Mouse (Mus musculus) embryonic stem cell, embryonic (primary cell): Measurements from ENCODE around the gene Stxbp2.

ENCODE experiments used
- CTCF ChIA-PET, 4 experiments: fragments of 300-600 bp in 2 of 4; fragments of 350-600 bp in 2 of 4; sonication (Branson Sonifier 250); formaldehyde crosslinking; loops; one replicate each; lab custom pipeline; 2022; ENCODE audit warnings: inconsistent platforms in 2 of 4; lab: Charles Lee
- POLR2A ChIA-PET, 4 experiments: fragments of 300-600 bp in 2 of 4; fragments of 350-600 bp in 2 of 4; sonication (Branson Sonifier 250); formaldehyde crosslinking; loops; one replicate each; lab custom pipeline; 2022; ENCODE audit warnings: antibody characterized with exemption in 4 of 4, inconsistent platforms in 1 of 4; lab: Charles Lee

Stxbp2 gene

GRCm38 (mm10) chr8:3682435-3682834, 51.7 kb downstream of the Stxbp2 start:
- ChIA-PET CTCF (interaction anchor here in 1 of 4 experiments (1.3 kb wide), 1 partner anchor 11 kb away, joined by 3 read pairs; the partner anchor contains the start of gene Fcor), POLR2A (interaction anchor here in 1 of 4 experiments (1.4 kb wide), 1 partner anchor 62 kb away, joined by 3 read pairs; no protein-coding TSS in a partner anchor)

- CTCF ChIA-PET, result interaction anchor here in 1 of 4 experiments (1.5 kb wide), 1 partner anchor 7 kb away, joined by 3 read pairs; the partner anchor contains the start of gene Trappc5
- POLR2A ChIA-PET, result no interaction called here
Observed at GRCm38 (mm10) chr8:3683408-3684176, 52.8 kb downstream of the Stxbp2 start.

- POLR2A ChIA-PET, result no interaction called here
- CTCF ChIA-PET, result interaction anchor here in 1 of 4 experiments (1.5 kb wide), 1 partner anchor 8 kb away, joined by 3 read pairs; the partner anchor contains the start of gene Trappc5
Observed at GRCm38 (mm10) chr8:3684530-3684929, 53.8 kb downstream of the Stxbp2 start.

GRCm38 (mm10) chr8:3685422-3685821, 54.7 kb downstream of the Stxbp2 start:
- ChIA-PET POLR2A (no interaction called here), CTCF (interaction anchor here in 2 of 4 experiments (0.8 to 1.5 kb wide), 2 partner anchors 9 to 33 kb away, joined by 3 to 5 read pairs; partner anchors contain the start of gene Trappc5 (in 1 of the 2))

GRCm38 (mm10) chr8:3687537-3687936, 56.8 kb downstream of the Stxbp2 start:
- ChIA-PET CTCF (interaction anchor here in 2 of 4 experiments (0.6 to 2.6 kb wide), 4 partner anchors 11 to 443 kb away, joined by 3 to 9 read pairs (median 7); partner anchors contain the start of gene Trappc5 (in 1 of the 2)), POLR2A (interaction anchor here in 1 of 4 experiments (1.1 kb wide), 1 partner anchor 17 kb away, joined by 3 read pairs; no protein-coding TSS in a partner anchor)

- ChIA-PET CTCF (interaction anchor here in 1 of 4 experiments (1.4 kb wide), 1 partner anchor 28 kb away, joined by 4 read pairs; no protein-coding TSS in a partner anchor), POLR2A (interaction anchor here in 1 of 4 experiments (1.1 kb wide), 1 partner anchor 178 kb away, joined by 4 read pairs; no protein-coding TSS in a partner anchor)
Observed at GRCm38 (mm10) chr8:3690774-3691173, 60.0 kb downstream of the Stxbp2 start.
